Mouse (Mus musculus) neural tube, embryonic 10.5 days (tissue): ENCODE measurements around the gene C130050O18Rik.

ENCODE experiments used
- DNase-seq: peaks from one replicate; pipeline ENCODE4 v3.0.0-alpha.2; 2017; ENCODE audit warnings: low spot score; ENCODE audit errors: extremely low spot score

C130050O18Rik gene

GRCm38 (mm10) chr5:139425198-139425597, 20.1 kb downstream of the C130050O18Rik start:
- no peak for DNase-seq

- DNase-seq = no peak
These were observed 21.9 kb downstream of the C130050O18Rik start for GRCm38 (mm10) chr5:139427001-139427400.

- DNase-seq = no peak
These were observed 22.9 kb downstream of the C130050O18Rik start for GRCm38 (mm10) chr5:139427989-139428388.

GRCm38 (mm10) chr5:139429818-139430341, 24.8 kb downstream of the C130050O18Rik start:
- no peak for DNase-seq

GRCm38 (mm10) chr5:139432333-139432732, 27.3 kb downstream of the C130050O18Rik start:
- no peak for DNase-seq

- DNase-seq = no peak
These were observed 27.8 kb downstream of the C130050O18Rik start for GRCm38 (mm10) chr5:139432747-139433508.

GRCm38 (mm10) chr5:139433842-139434568, 28.9 kb downstream of the C130050O18Rik start:
- no peak for DNase-seq

GRCm38 (mm10) chr5:139434940-139435339, 29.9 kb downstream of the C130050O18Rik start:
- DNase-seq = peak; percentile 44

GRCm38 (mm10) chr5:139437769-139438168, 32.7 kb downstream of the C130050O18Rik start:
- no peak for DNase-seq

- no peak for DNase-seq
These were observed 33.4 kb downstream of the C130050O18Rik start for GRCm38 (mm10) chr5:139438440-139438839.

- DNase-seq = no peak
These were observed 35.4 kb downstream of the C130050O18Rik start for GRCm38 (mm10) chr5:139440451-139440850.

- no peak for DNase-seq
These were observed 36.0 kb downstream of the C130050O18Rik start for GRCm38 (mm10) chr5:139440926-139441725.

GRCm38 (mm10) chr5:139441726-139442018, 36.6 kb downstream of the C130050O18Rik start:
- DNase-seq = no peak

GRCm38 (mm10) chr5:139442428-139442827, 37.3 kb downstream of the C130050O18Rik start:
- peak; percentile 35 for DNase-seq

- no peak for DNase-seq
These were observed 37.9 kb downstream of the C130050O18Rik start for GRCm38 (mm10) chr5:139442962-139443361.

GRCm38 (mm10) chr5:139445258-139445657, 40.2 kb downstream of the C130050O18Rik start:
- DNase-seq = no peak

GRCm38 (mm10) chr5:139448025-139448424, 42.9 kb downstream of the C130050O18Rik start:
- DNase-seq = no peak

- DNase-seq = peak; percentile 26
These were observed 44.2 kb downstream of the C130050O18Rik start for GRCm38 (mm10) chr5:139449161-139449791.

GRCm38 (mm10) chr5:139449926-139450325, 44.8 kb downstream of the C130050O18Rik start:
- DNase-seq = no peak

GRCm38 (mm10) chr5:139453031-139453430, 48.0 kb downstream of the C130050O18Rik start:
- no peak for DNase-seq

GRCm38 (mm10) chr5:139455166-139455565, 50.1 kb downstream of the C130050O18Rik start:
- no peak for DNase-seq
